Mouse (Mus musculus): ENCODE measurements around the gene Ddx28.

DNA sequence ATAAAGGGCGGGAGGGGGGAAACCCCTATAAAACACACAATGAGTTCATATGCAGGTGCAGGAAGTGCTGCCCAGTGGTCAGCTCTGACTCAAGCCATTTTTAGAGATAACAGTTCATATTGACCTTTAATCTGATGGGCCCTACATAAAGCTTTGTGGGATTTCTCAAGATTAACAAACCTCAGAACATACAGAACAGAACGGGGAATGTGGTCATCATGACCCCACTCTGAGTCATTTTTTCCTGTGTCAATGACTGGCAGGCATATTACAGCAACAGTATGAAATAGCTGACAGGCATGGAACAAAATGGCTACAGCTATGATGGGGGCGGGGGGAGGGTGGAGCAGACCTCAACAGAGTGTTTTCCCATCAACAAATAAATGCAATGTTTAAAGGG lies 4.5 kb downstream of the Ddx28 start:
- TF ChIP-seq CTCF (IDR thresholded peaks at IDR 0.05; ENCODE audit: borderline replicate concordance, control insufficient read depth, extremely low read depth, insufficient read depth, low read length, poor library complexity) (no peak), POLR2A (IDR thresholded peaks at IDR 0.05; ENCODE audit: control insufficient read depth, extremely low read depth, insufficient read depth, low read length, poor library complexity) (no peak)
